Mouse (Mus musculus) erythroblast, embryonic 14.5 days (primary cell): ENCODE measurements around the gene Dock1.

Source experiments
- GATA1 ChIP-seq: IDR thresholded peaks from 2 replicates; pipeline ENCODE4 v1.6.1; 2012; ENCODE audit warnings: low read length, inconsistent platforms, mixed read lengths
- TAL1 ChIP-seq: IDR thresholded peaks from 3 replicates; pipeline ENCODE4 v1.6.1; 2012; ENCODE audit warnings: low read length, inconsistent platforms, mixed read lengths

DNA sequence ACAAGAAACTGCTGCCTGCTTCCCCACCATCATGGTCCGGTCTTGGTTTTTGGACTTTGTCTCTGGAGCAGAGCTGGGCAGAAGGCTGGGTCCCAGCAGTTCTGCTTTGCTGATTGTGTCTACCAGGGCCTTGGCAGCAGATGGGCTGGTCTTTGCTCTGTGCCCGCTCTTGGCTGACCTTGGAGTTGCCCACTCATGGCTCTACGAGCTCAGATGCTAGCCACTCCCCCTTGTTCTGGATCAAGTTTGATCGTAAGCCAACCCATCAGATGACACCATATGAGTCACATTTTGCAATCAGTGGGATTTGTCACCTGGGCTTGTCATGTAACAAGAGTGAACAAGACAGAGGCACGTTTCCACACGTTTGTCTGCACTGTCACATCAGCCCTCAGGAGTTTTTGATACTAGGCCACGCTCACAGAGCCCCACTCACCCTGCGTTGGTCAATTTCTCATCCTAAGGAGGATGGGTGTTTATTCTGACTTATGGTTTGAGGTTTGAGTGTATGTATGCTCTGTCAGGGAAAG lies 382.8 kb downstream of the Dock1 start:
- no peak for TF ChIP-seq TAL1
- no peak for TF ChIP-seq GATA1
